Mouse (Mus musculus) layer of hippocampus, adult 9-10 months (tissue): Measurements from ENCODE around the gene Tsg101.
"Not testable (repeated sequence)": the region's sequence is repeated elsewhere in the genome, so short reads cannot be mapped to it uniquely, and the experiment has no call there.

Experiments
- DNase-seq: peaks from one replicate; pipeline ENCODE4 v3.0.0; 2022; ENCODE audit warnings: low spot score

Gene Tsg101

DNA sequence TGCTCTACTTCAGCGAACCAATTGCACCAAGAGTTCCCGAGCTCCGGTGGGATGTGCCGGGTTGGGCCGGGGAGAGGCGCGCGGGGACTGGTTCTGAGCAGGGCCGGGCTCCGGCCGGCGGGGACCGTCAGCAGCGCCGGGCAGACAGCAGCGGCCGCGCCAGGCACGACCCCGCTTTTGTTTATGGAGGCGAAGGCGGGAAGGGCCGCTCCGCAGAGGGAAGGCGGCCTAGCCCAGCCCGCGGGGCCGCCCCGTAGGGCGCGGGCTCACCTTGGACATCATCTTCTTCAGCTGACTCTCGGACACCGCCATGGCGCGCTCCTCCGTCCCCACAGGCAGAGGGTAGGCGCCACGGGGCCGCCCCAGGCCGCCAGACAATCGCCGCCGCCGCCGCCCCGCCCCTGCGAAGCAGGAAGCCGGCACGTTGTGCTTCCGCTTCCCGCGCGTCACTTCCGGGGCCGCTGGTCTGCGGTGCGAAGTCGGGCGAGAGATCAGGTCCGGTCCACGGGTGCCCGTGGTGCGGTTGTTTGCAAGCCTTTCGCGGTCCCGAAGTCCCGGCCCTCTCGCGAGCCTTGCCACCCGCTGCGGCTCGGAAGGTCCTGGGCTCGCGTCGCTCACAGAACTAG lies at the start of gene Tsg101:
TSS of gene Tsg101 (minus strand) at position 419 of the 626 bp plus-strand sequence.
- DNase-seq = peak; percentile 67

DNA sequence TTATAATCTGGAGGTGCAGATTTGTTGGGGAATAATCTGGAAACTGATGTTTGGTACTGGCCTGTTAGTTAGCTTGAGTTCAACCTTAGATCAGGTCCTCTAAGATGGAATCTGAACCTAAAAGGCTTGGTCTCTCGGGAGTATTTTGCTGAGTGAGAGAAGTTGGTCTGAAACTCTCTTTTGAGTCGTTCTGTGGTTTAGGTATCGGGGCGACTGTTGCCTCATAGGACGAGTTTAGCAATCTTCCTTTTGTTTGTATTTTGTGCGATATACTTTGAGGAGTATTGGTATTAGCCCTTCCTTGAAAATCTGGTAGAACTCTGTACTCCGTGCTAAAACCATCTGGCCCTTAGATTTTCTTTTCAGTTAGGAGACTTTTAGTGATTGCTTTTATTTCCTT lies 44.3 kb upstream of the Tsg101 start:
- no peak for DNase-seq

DNA sequence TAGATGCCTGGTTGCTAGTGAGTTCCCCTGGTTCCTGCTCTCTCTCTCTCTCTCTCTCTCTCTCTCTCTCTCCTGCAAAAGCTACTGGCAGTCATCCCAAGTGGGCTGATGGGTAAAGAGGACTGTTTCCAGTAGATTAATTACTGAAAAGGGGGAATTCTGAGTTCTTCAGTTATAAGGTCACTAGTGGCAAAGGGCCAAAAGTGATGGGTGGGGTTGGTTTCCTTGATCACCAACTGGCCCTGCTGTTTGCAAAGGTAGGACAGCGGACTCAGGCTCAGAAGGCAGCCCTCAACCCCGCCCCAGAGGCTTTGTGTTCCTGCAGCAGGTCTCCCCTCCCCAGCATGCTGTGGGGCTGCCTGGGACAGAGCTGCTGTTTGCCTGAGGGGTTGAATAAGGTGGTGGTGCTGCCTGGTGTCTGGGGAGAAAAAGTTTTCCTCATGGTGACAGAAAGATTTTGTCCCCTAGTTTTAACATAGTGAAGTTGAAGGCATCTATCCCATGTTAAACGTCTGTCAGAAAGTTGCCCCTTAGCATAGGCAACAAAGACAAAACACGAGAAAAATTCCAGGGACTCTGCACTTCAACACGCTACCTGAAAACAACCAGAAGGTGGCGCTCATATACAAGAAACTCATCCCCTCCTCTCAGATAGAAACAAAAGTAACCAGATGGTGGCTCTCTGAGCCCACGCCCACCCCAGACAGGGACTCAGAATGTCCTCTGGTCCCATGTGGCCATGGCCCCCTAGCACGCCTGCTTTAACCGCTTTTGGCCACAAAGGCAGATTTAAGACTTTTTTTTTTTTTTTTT lies 43.2 kb upstream of the Tsg101 start:
- DNase-seq = peak; percentile 73

DNA sequence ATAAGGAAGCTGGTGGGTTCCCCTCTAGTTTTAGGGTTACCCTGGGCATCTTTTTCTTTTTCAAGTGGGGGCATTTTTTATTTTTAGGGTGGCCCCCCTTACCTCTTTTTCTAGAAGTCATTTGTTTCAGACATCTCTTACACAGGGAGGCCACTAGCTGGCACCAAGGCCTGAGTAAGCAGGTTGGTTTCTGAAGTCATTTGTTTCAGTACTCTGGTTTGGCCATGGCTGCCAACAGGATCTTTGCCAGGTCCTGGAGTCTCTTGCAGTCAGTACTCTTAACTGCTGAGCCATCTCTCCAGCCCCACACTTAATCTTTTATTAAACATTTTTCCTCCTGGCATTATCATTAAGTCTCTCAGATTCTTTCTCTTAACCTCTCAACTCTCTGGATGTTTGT lies 42.4 kb upstream of the Tsg101 start:
- no peak for DNase-seq

DNA sequence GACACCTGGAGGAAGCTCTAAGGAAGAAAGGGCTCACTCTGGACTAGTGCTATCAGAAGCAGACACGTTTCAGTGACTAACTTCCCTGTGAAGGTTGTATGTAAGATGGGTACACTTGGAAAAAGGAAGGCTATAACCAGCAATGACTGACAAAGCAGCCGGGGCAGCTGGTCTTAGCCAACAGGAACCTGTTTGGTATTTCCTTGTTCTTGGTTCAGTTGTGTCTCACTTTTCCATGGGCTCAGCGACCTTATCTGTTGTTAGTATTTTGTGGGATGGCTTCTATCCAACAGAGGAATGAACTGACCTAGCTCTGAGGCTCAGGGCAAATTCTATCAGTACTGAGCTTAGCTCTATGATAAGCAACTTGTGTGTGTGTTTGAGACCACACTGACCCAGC lies 41.2 kb upstream of the Tsg101 start:
- no peak for DNase-seq

DNA sequence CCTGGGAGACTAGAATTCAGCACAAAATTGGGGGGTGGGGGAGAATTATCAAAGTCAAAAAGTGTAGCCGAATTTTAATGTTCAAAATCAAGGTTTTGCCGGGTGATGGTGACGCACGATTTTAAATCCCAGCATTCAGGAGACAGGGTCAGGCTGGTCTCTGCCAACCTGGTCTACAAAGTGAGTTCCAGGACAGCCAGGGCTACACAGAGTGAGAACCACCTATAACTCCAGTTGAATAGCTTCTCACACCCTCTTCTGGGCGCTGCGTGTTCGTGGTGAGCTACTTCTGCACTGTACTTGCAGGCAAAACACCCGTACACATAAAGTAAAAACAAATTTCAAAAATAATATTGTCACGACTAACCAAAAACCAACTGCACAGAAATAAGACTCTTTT lies 39.1 kb upstream of the Tsg101 start:
- no peak for DNase-seq

DNA sequence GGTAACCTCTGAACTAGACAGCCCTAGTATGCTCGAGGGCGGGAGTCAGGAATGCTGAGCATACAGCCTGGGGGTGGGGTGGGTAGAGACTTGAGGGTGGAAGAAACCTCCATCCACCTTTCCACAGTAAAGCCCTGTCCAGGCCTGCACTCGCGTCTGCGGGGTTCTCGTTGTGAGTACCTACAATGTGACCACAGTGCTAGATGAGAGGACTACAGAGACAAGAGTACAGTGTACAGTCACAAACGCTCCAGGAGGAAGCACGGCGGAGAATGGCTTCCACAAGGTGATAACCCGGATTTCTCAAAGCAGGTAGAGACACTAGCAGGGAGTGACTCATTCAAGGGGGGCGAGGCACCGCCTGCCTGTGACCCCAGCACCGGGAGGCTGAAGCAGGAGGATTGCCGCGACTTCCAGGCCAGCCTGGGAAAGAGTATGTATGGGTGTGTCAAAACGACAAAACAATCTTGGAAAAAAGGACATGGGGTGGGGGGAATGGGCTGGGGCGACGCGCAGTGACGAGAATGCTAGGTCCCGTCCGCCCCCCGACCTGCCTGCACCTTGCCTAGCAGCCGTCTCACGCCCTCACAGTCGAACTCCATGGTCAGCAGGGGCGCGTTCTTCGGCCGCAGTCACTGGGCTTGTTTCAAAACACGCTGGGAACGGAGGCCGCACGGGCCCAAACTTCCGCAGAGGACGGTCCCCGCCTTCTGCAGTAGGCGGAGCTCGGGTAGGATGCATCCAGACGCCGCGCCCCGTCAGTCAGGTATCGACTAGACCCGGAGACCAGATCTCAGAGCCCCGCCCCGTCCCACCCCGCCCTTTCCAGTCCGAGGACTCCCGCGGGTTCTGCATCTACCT lies 38.3 kb upstream of the Tsg101 start, which contains the start of gene Uevld:
TSS of gene Uevld (minus strand) at position 697 of the 861 bp plus-strand sequence.
- DNase-seq = peak; percentile 66

DNA sequence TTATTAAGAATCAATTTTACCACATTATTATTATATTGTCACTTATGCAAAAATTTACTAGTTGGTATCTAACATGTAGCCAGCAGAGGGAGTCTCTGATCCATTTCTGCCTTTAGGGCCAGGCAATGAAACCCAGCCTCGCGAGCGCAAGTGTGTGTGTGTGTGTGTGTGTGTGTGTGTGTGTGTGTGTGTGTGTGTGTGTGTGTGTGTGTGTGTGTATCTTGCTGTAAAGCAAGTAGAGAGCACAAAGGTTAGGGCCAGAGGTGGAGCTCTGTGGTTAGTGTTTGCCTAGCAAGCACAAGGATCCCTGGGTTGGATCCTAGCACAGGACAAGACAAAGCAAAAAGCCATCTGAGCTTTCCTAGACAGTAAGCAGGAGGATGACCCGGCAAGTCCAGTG lies 16.1 kb upstream of the Tsg101 start:
- no peak for DNase-seq

DNA sequence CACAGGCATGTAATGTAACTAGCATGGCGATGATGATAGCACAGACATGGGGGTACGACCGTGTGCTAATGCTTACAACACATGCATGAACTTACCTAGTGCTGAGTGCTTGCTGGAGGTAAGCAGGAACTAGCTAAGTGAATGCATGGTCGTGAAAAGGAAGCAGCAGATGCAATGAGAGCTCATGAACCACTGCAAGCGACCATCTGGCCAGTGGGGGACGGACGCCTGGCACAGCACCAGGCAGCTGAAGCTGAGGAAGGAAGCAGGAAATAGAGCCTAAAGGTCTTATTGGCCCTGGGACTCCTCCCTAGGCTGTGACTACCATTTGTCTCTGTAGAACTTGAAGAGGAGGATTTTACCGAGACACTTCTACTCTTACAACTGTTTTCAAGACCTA lies 15.0 kb upstream of the Tsg101 start:
- no peak for DNase-seq

DNA sequence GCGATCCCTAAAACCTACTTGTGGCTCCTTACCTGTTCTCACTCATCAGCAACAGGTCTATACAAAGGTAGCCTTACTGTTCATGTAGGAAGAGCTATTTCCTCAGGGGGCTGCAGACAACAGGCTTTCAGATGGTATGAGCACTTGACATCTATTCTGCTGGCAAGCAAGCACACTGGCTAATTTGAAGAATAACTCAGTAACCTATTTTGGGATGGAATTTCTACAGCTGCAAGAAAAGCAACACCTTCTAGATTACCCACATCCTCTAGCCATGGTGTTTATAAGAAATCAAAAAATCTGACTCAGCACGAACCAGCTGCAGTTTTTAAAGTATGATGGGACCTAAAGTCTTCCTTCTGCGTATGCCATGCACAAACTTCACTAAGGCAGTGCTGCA lies 11.6 kb upstream of the Tsg101 start:
- no peak for DNase-seq

DNA sequence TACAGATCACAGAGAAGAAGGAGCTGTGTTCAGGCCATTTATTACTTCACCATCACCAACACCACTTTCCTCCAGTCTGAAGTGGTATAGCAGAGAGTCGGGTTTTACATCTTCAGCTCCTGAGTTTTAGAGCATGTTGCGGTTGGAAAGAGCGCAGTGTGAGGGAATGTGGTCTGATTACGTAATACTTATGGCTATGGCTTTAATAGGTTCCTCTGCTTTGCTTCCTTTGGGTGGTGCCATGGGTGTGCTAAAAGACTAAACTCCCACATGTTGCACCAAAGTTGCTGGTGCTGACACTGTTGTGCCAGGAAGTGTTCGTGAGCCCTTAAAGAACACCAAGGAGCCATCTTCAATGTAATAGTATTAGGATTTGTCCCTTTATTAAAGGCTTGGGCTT lies 8.5 kb upstream of the Tsg101 start:
- DNase-seq = no peak

DNA sequence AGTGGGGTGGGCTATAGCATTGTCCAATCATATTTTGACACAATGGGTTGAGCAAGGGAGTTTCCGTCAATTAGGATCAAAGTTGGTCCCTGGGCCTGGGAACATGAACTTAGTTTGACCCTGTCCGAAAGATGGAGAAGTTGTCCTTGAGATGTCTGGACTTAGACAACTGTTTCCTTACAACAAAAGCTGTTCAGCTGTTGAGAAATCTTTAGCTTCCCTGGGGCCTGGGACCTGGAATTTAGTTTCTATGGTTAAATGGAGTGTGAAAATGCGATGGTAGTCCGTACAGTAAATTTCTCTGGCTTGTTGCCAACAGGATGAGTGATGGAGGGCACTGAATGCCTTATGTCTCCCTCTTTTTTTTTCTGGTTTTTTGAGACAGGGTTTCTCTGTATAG lies 2.3 kb upstream of the Tsg101 start:
- DNase-seq = no peak

DNA sequence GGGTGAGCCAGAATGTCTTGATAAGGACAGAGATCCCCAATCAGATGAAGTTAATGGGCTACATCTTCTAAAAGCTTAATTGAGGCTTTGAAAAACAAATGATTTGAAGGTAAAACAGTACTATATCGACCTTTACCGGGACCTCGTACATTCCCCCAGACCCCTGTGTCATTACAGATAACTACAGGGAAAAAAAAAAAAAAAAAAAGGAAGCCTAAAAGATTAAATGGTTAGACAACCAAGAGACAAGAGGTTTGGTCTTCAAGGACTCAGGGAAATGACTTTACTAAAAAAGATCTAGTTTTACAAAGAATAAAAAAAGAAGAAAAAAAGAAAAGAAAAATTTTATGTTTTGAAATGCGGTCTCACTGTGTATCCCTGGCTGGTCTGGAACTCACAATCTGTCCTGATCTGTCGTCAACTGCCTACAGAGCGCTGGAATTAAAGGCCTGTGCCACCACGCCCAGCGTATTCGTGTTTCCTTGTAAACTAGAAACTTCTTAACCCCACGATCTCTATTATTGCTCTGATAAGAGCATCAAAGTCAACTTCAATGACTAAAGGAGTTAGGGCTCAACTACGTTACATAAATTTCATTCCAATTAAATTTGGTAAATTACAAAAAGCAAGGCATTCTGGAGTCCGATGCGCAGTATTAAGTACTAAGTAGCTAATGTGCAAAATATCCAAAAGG lies 944 bp downstream of the Tsg101 start:
- no peak for DNase-seq

DNA sequence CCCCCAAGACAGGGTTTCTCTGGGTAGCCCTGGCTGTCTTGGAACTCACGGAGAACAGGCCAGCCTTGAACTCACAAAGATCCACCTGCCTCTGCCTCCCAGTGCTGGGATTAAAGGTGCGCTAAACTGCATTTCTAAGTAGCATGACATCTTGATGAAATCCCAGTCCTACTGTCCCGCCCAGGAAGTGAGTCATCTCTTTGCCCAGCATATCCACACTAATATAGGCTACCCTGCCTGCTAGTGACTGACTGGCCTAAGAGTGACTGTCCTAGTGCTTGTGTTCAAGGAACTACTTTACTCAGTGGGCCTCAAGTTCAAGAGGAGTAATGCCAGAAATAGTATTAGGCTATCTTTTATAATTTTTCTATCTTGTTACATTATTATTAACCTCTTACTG lies 3.4 kb downstream of the Tsg101 start:
- no peak for DNase-seq

DNA sequence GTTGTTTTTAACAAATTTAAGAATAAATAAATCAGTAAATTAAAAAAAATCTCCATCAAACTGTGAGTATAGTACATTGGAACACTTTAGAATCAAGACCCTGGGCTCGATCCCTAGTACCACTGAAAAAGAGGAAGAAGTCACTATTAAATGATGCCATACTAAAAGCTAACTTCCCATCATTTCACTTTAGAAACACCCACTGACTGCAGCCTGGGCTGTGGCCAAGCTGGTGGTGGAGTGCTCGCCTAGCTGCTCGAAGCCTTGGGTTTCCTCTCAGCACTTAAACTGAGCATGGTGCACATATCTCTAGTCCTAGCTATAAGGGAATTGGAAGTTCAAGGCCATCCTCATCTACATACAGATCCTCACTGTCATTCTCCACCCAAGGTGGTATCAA lies 8.5 kb downstream of the Tsg101 start:
- no peak for DNase-seq

DNA sequence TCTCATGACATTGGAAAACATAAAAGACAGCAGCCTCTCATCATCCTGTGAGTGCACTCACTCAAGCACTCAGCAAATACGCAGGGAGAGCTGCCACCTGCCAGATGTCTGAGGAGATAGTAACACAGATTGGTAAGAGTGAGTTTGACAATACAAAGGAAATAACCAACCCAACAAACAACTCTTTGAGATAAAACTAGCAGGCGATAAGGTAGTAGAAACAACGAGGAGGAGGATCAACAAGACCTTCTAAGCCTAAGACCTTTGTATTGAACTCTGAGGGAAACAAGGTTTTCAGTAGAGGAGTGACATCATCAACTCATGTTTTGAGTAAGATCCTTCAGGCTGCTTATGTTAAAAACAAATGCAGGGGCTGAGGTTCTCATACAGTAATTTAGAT lies 20.4 kb downstream of the Tsg101 start:
- DNase-seq = no peak

DNA sequence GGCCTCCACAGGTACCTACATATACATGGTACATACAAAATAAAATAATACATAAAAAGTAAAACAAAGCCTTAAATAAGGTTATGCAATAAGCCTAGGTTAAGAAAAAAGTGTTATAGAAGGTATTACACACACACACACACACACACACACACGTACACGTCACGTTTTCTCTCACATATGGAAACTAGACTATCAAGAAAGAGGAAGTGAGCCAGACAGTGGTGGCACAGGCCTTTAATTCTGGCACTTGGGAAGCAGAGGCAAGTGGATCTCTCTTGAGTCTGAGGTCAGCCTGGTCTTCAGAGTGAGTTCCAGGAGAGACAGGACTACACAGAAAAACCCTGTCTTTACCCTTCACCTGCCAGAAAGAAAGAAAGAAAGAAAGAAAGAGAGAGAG lies 24.3 kb downstream of the Tsg101 start:
- DNase-seq = no peak

DNA sequence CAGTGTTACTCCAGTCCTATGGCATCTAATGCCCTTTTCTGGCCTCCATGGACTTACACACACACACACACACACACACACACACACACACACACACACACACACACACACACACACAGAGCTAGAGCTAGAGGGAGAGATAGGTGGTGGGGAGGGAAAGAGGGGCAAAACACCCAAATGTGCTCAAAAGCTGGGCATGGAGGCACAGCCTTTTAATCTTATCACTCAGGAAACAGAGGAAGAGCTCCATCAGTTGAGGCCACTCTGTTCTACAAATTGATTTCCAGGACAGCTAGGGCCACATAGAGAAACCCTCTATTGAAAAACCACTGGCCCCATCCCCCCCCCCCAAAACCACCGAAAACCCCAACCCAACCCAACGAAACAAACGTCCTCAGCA lies 36.5 kb downstream of the Tsg101 start:
- no peak for DNase-seq

DNA sequence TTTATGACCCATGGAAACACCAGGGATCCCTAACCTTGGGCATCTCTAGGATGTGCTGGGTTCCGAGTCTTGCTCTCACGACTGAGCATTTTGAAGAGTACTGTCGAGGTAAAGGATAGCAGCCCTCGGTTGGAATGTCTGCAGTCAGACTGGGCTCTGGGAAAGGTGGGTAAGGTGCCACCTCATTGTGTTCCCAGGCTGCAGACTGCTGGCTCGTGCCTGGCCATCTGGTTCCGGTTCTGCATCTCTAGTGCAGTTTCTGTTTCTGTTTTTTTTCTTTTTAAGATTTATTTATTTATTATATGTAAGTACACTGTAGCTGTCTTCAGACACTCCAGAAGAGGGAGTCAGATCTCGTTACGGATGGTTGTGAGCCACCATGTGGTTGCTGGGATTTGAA lies 37.8 kb downstream of the Tsg101 start:
- not testable (repeated sequence) for DNase-seq

DNA sequence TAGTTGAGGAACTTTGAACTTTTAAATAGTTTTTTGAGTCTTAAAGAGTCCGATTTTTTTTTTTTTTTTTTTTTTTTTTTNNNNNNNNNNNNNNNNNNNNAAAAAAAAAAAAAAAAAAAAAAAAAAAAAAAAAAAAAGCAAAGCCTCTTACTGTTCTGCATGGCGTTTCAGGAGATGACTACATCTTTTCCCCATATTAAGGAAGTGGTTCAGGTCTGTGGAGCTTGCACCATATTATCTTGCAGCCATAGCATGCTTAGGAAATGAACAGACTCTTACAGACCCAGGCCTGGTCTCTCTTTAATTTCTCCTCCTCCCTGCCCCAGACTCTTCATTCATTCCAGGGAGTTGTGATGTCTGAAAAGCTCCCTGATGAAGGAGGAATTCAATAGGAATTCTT lies 38.8 kb downstream of the Tsg101 start:
- DNase-seq = no peak

DNA sequence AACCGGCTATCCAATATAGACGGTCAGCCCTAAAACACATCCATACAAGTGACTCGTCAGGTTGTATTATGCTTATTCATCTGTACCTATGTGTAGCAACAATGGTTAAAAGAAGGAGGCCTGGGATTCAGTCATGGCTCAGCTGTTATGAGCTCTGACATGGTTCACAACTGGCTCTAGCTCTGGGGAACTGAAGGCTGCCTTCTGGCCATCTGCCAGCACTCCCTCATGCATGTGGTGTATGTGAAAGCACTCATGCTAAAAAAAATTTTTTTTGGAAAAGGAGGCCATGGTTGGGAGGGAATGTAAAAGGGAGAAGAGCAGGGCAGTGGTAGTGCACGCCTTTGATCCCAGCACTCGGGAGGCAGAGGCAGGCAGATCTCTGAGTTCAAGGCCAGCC lies 39.9 kb downstream of the Tsg101 start:
- no peak for DNase-seq

DNA sequence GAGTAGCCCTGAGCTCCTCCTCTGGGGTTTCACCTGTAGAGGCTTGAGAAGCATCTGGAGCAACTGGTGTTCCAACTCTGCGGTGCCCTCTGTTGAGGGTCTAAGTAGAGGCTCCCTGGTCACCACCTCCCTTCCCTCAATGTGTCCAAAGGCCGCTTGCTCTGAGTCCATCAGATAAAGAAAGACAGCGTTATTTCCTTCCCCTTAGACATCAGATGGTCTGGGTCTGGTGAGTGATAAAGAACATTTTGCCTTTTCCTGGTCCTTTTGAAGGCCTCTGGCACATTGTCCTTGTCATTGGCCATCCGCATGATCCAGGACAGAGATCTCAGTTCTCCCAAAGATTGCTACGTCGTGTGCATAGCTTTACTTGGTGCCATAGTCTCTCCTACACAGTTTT lies 42.5 kb downstream of the Tsg101 start:
- no peak for DNase-seq
